Mouse (Mus musculus) testis, adult 2 months (tissue): ENCODE data around the gene Snd1. TPM values are rescaled to one million over a fixed set of nuclear protein-coding genes. Genes with fewer than 3 reads are reported as not detected.
A peak's percentile ranks its signal among the peaks of the same experiment; 100 is the strongest.

Experiments used
- H3K27ac ChIP-seq: fragments of 200-500 bp; 2 replicates; pipeline ENCODE4 v1.5.1; 2012; ENCODE audit warnings: low read depth, low read length; ENCODE audit not compliant: control insufficient read depth, insufficient read depth
- H3K27me3 ChIP-seq: fragments of 200-500 bp; 2 replicates; pipeline ENCODE4 v1.6.1; 2012; ENCODE audit warnings: mild to moderate bottlenecking, low read length, moderate library complexity; ENCODE audit not compliant: control insufficient read depth, insufficient read depth
- H3K36me3 ChIP-seq: fragments of 200-500 bp; 2 replicates; pipeline ENCODE4 v1.6.1; 2012; ENCODE audit warnings: mild to moderate bottlenecking, low read length; ENCODE audit not compliant: control insufficient read depth, insufficient read depth
- H3K4me1 ChIP-seq: fragments of 200-500 bp; 2 replicates; pipeline ENCODE4 v1.6.1; 2012; ENCODE audit warnings: low read length; ENCODE audit not compliant: control insufficient read depth, insufficient read depth
- H3K4me3 ChIP-seq: fragments of 200-500 bp; 2 replicates; pipeline ENCODE4 v1.5.1; 2012; ENCODE audit warnings: low read depth, mild to moderate bottlenecking, low read length, moderate library complexity, mixed read lengths; ENCODE audit not compliant: control insufficient read depth
- CTCF ChIP-seq: fragments of 200-500 bp; IDR thresholded peaks from 2 replicates; pipeline ENCODE4 v1.5.1; 2012; ENCODE audit warnings: low read depth, mild to moderate bottlenecking, inconsistent platforms, low read length, moderate library complexity; ENCODE audit not compliant: control insufficient read depth, insufficient read depth, insufficient replicate concordance
- POLR2A ChIP-seq: fragments of 200-500 bp; IDR thresholded peaks from 2 replicates; pipeline ENCODE4 v1.6.1; 2012; ENCODE audit warnings: low read depth, mild to moderate bottlenecking, inconsistent platforms, low read length, moderate library complexity; ENCODE audit not compliant: control insufficient read depth
- polyA plus RNA-seq: library from polyadenylated mRNA; depleted of rRNA; stranded (reverse); fragments of >200 nt; gene quantifications from 2 replicates; pipeline ENCODE4 v1.2.3, GENCODE M21; 2012

The Snd1 gene
- polyA plus RNA-seq, 1 experiment, result 11.4 TPM

GRCm38 (mm10) chr6:28799818-28800217 lies 324.9 kb downstream of the Snd1 start:
- no peak overlapping the region for H3K27ac ChIP-seq
- no peaks in the 10 kb centered on the region for H3K4me1 ChIP-seq
- H3K27me3 ChIP-seq, result no peaks in the 10 kb centered on the region
- TF ChIP-seq POLR2A (no peak), CTCF (no peak)
- H3K4me3 ChIP-seq, result no peak overlapping the region
- no peaks in the 10 kb centered on the region for H3K36me3 ChIP-seq

DNA sequence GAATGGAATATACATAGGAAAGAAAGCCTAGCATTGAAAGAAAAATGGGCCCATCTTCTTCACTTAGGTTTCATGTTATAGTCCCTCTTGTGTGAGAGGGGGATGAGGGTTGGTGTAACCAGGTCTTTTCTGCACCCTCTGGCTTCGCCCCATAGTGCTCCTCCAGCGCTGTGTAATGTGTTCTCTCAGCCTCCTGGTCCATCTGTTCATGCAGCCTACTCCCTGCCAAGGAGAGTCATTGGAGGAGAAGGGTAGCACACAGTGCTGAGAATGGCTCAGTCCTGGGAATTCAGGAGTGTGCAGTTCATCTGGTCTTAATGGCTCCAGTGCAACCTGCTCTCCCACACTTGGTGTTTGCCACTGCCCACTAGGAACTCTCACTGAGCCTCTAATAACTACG lies 326.0 kb downstream of the Snd1 start:
- H3K36me3 ChIP-seq, result no peaks in the 10 kb centered on the region
- H3K27me3 ChIP-seq, result no peaks in the 10 kb centered on the region
- H3K4me1 ChIP-seq, result no peaks in the 10 kb centered on the region
- no peak overlapping the region for H3K4me3 ChIP-seq
- no peak overlapping the region for H3K27ac ChIP-seq
- TF ChIP-seq POLR2A (no peak), CTCF (no peak)

DNA sequence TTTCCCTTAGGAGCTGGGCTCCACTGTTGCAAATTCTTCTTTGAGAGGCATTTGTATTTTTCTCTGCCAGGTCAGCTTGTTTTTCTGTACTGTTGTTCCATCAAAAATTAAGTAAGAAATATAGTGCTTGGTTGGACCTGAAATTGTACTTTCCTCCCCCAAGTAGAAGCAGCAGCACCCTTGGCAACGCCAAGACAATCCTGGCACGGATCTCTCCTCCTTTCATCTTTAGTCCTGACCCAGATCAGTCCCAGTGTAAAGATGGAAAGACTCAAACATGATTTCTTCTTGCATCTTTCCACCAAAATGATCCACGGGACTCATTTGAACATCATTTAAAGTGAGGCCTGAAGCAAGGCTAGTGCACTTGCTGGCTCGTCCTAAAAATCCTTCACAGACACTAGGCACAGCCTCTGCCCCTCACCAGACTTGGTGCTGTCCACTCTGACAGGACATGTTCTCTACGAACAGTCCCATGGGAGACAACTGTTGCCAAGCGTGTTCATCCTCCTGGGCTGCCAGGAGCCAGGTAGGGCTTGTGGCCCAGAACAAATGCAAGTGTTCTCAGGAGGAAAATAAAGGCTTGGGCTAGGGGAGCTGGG lies 328.8 kb downstream of the Snd1 start:
- TF ChIP-seq POLR2A (no peak), CTCF (no peak)
- H3K27me3 ChIP-seq, result no peaks in the 10 kb centered on the region
- no peak overlapping the region for H3K27ac ChIP-seq
- no peaks in the 10 kb centered on the region for H3K4me1 ChIP-seq
- no peaks in the 10 kb centered on the region for H3K36me3 ChIP-seq
- no peak overlapping the region for H3K4me3 ChIP-seq

GRCm38 (mm10) chr6:28804751-28805150 lies 329.8 kb downstream of the Snd1 start:
- H3K27me3 ChIP-seq, result no peaks in the 10 kb centered on the region
- H3K27ac ChIP-seq, result no peak overlapping the region
- no peaks in the 10 kb centered on the region for H3K36me3 ChIP-seq
- TF ChIP-seq POLR2A (no peak), CTCF (no peak)
- H3K4me3 ChIP-seq, result no peak overlapping the region
- H3K4me1 ChIP-seq, result no peaks in the 10 kb centered on the region

- Histone ChIP-seq H3K4me3 (no peak overlapping the region), H3K27ac (no peak overlapping the region), H3K27me3 (no peaks in the 10 kb centered on the region)
Observed at GRCm38 (mm10) chr6:28813057-28813456, 338.1 kb downstream of the Snd1 start.

DNA sequence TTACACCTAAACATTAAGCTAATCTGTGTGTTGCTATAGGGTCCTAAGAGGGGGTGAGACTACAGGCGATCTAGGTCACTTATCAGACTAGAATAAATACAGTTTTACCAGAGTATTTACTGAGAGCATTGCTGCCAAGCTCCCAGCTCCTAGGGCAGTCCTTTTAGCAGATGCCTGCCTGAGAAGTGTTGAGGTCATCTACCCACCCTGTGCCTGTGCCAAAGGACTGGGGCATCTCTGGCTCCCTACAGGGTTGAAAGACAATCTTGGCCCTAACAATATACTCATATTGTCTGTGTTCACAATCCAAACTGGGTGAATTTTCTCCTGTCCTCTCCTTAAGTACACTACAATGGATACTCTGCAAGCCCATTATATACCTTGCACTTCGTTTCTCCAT lies 340.0 kb downstream of the Snd1 start:
- H3K36me3 ChIP-seq, result no peaks in the 10 kb centered on the region
- H3K4me3 ChIP-seq, result no peak overlapping the region
- no peak overlapping the region for H3K27ac ChIP-seq
- H3K27me3 ChIP-seq, result no peaks in the 10 kb centered on the region
- TF ChIP-seq POLR2A (no peak), CTCF (no peak)
- no peaks in the 10 kb centered on the region; the same call in 1 of the 2 replicates for H3K4me1 ChIP-seq

More at GRCm38 (mm10) chr6:28813057-28813456, 338.1 kb downstream of the Snd1 start:
- Histone ChIP-seq H3K4me1 (no peaks in the 10 kb centered on the region; the same call in 1 of the 2 replicates), H3K36me3 (no peaks in the 10 kb centered on the region)
- TF ChIP-seq CTCF (no peak), POLR2A (no peak)

GRCm38 (mm10) chr6:28817039-28817438 lies 342.1 kb downstream of the Snd1 start:
- no peak overlapping the region for H3K27ac ChIP-seq
- H3K4me1 ChIP-seq, result no peaks in the 10 kb centered on the region; the same call in 1 of the 2 replicates
- no peaks in the 10 kb centered on the region for H3K27me3 ChIP-seq
- H3K36me3 ChIP-seq, result no peaks in the 10 kb centered on the region
- H3K4me3 ChIP-seq, result peak overlapping the region; percentile 2; the same call in 1 of the 2 replicates
- TF ChIP-seq POLR2A (no peak), CTCF (no peak)
